Mouse (Mus musculus): ENCODE data around the gene S1pr5. TPM values are rescaled to one million over a fixed set of nuclear protein-coding genes. Genes with fewer than 3 reads are reported as not detected.
A peak's percentile ranks its signal among the peaks of the same experiment; 100 is the strongest.

S1pr5 gene
- polyA plus RNA-seq, 1 experiment from 2014 or later: 0.10 TPM

- 18% methylated on average over 7 of the region's 7 CpGs for WGBS
- ATAC-seq (ENCODE audit: insufficient number of reproducible peaks, low FRiP score): peak; percentile 56; the same call in 1 of the 2 replicates
- Histone ChIP-seq H3K4me1 (replicated peaks) (peaks cover 11% of the 10 kb centered on the region), H3K9me3 (replicated peaks) (peaks cover 5% of the 10 kb centered on the region; the same call in 1 of the 2 replicates), H3K36me3 (no peaks in the 10 kb centered on the region), H3K27me3 (replicated peaks) (0 out of 2 replicates have a peak, but pooled peaks cover 6% of the 10 kb centered on the region), H3K27ac (ENCODE audit: poor library complexity, severe bottlenecking) (peak overlapping the region; percentile 57; the same call in 1 of the 2 replicates), H3K4me3 (no peak overlapping the region), H3K4me2 (peak overlapping the region; percentile 58; the same call in 1 of the 2 replicates), H3K9ac (no peak overlapping the region)
Observed at GRCm38 (mm10) chr9:21221383-21221929, 26.8 kb downstream of the S1pr5 start.

GRCm38 (mm10) chr9:21220490-21221382 is 27.5 kb downstream of the S1pr5 start:
- H3K4me1 ChIP-seq (replicated peaks): peaks cover 12% of the 10 kb centered on the region
- H3K9me3 ChIP-seq (replicated peaks): peaks cover 5% of the 10 kb centered on the region; the same call in 1 of the 2 replicates
- peak overlapping the region; percentile 39; the same call in 1 of the 2 replicates for H3K9ac ChIP-seq
- peak; percentile 90 for ATAC-seq (ENCODE audit: insufficient number of reproducible peaks, low FRiP score)
- peak overlapping the region; percentile 20 for H3K4me3 ChIP-seq
- H3K27ac ChIP-seq (ENCODE audit: poor library complexity, severe bottlenecking): peak overlapping the region; percentile 57
- WGBS: 4% methylated on average over 21 of the region's 21 CpGs
- 0 out of 2 replicates have a peak, but pooled peaks cover 6% of the 10 kb centered on the region for H3K27me3 ChIP-seq (replicated peaks)
- H3K36me3 ChIP-seq: no peaks in the 10 kb centered on the region
- H3K4me2 ChIP-seq: peak overlapping the region; percentile 58

DNA sequence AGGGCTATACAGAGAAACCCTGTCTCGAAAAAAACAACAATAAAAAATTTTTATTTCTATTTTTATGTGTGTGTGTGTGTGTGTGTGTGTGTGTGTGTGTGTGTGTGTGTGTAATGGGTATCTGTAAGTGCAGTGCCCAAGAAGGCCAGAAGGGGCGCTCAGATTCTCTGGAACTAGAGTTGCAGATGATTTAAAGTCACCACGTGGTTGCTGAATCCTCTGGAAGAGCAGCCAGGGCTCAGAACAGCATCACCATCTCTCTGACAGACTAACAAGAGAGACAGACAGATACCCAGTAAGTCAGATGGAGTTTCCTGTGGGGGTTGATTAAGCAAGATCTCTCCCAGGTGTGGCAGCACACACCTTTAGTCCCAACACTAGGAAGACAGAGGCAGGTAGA is 28.4 kb downstream of the S1pr5 start:
- ATAC-seq (ENCODE audit: insufficient number of reproducible peaks, low FRiP score): no peak
- WGBS: 44% methylated on average over 3 of the region's 3 CpGs

GRCm38 (mm10) chr9:21216050-21216841 is 32.0 kb downstream of the S1pr5 start:
- Histone ChIP-seq H3K27ac (ENCODE audit: poor library complexity, severe bottlenecking) (no peak overlapping the region), H3K27me3 (replicated peaks) (0 out of 2 replicates have a peak, but pooled peaks cover 6% of the 10 kb centered on the region), H3K4me2 (no peak overlapping the region), H3K4me1 (replicated peaks) (peaks cover 10% of the 10 kb centered on the region), H3K4me3 (no peak overlapping the region), H3K36me3 (peaks cover 6% of the 10 kb centered on the region; the same call in 1 of the 2 replicates), H3K9me3 (replicated peaks) (no peaks in the 10 kb centered on the region; the same call in 1 of the 2 replicates), H3K9ac (no peak overlapping the region)
- WGBS: 72% methylated on average over 25 of the region's 25 CpGs
- no peak for ATAC-seq (ENCODE audit: insufficient number of reproducible peaks, low FRiP score)

More for the DNA sequence above, 28.4 kb downstream of the S1pr5 start:
- Histone ChIP-seq H3K9me3 (replicated peaks) (peaks cover 5% of the 10 kb centered on the region; the same call in 1 of the 2 replicates), H3K4me3 (no peak overlapping the region), H3K4me2 (no peak overlapping the region), H3K9ac (no peak overlapping the region), H3K36me3 (no peaks in the 10 kb centered on the region), H3K4me1 (replicated peaks) (peaks cover 12% of the 10 kb centered on the region), H3K27ac (ENCODE audit: poor library complexity, severe bottlenecking) (no peak overlapping the region), H3K27me3 (replicated peaks) (0 out of 2 replicates have a peak, but pooled peaks cover 6% of the 10 kb centered on the region)

- H3K4me1 ChIP-seq (replicated peaks): 0 out of 2 replicates have a peak, but pooled peaks cover 4% of the 10 kb centered on the region
- H3K4me3 ChIP-seq: no peak overlapping the region
- H3K27ac ChIP-seq (ENCODE audit: poor library complexity, severe bottlenecking): no peak overlapping the region
- peaks cover 13% of the 10 kb centered on the region; the same call in 1 of the 2 replicates for H3K36me3 ChIP-seq
- H3K9ac ChIP-seq: no peak overlapping the region
- WGBS: 43% methylated on average over 7 of the region's 7 CpGs
- H3K9me3 ChIP-seq (replicated peaks): no peaks in the 10 kb centered on the region
- no peak overlapping the region for H3K4me2 ChIP-seq
- H3K27me3 ChIP-seq (replicated peaks): 0 out of 2 replicates have a peak, but pooled peaks cover 6% of the 10 kb centered on the region
- ATAC-seq (ENCODE audit: insufficient number of reproducible peaks, low FRiP score): no peak; the same call in 1 of the 2 replicates
Observed at GRCm38 (mm10) chr9:21213617-21214190, 34.5 kb downstream of the S1pr5 start.

GRCm38 (mm10) chr9:21211624-21212023 is 36.6 kb downstream of the S1pr5 start:
- Histone ChIP-seq H3K4me2 (no peak overlapping the region), H3K27me3 (replicated peaks) (no peaks in the 10 kb centered on the region), H3K27ac (ENCODE audit: poor library complexity, severe bottlenecking) (no peak overlapping the region), H3K36me3 (peaks cover 22% of the 10 kb centered on the region; the same call in 1 of the 2 replicates), H3K9me3 (replicated peaks) (no peaks in the 10 kb centered on the region), H3K4me1 (replicated peaks) (0 out of 2 replicates have a peak, but pooled peaks cover 3% of the 10 kb centered on the region), H3K4me3 (no peak overlapping the region), H3K9ac (no peak overlapping the region)
- no peak for ATAC-seq (ENCODE audit: insufficient number of reproducible peaks, low FRiP score)
- 85% methylated on average over 7 of the region's 7 CpGs for WGBS

DNA sequence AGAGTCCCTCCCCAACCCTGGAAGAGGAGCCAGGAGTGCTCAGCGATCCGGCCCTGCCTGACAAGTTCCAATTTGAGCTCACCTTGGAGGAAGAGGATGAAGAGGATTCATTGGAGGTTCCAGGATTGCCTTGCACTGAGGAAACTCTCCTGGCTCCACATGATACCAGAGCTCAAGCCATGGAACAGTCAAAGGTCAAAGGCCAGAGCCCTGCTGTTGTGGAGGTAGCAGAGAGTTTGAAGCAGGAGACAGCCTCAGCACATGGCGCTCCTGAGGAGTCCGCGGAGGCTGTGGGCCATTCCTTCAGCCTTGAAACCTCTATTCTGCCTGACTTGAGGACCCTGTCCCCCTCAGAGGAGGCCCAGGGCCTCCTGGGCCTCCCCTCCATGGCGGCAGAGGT is 37.4 kb downstream of the S1pr5 start:
- Histone ChIP-seq H3K27me3 (replicated peaks) (no peaks in the 10 kb centered on the region), H3K4me2 (no peak overlapping the region), H3K27ac (ENCODE audit: poor library complexity, severe bottlenecking) (no peak overlapping the region), H3K36me3 (peaks cover 29% of the 10 kb centered on the region; the same call in 1 of the 2 replicates), H3K9me3 (replicated peaks) (no peaks in the 10 kb centered on the region), H3K4me1 (replicated peaks) (no peaks in the 10 kb centered on the region), H3K4me3 (no peak overlapping the region), H3K9ac (no peak overlapping the region)
- WGBS: 75% methylated on average over 6 of the region's 6 CpGs
- no peak for ATAC-seq (ENCODE audit: insufficient number of reproducible peaks, low FRiP score)

DNA sequence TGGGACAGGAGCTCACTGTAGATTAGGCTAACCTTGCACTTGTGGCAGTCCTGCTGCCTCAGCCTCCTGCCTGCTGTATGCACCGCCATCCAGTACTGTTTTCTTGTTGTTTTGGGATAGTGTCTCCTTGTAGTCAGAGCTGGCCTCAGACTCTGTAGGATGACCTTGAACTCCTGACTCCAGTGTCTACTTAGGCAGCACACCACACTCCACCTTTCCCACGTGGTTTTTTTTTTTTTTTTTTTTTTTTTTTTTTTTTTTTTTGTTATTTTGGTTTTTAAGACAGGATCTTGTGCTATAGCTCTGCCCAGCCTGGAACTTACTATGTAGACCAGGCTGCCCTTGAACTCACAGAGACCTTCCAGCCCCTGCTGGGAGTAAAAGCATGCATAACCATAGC is 39.6 kb downstream of the S1pr5 start:
- Histone ChIP-seq H3K36me3 (peaks cover 42% of the 10 kb centered on the region), H3K9me3 (replicated peaks) (no peaks in the 10 kb centered on the region), H3K4me2 (no peak overlapping the region), H3K4me3 (no peak overlapping the region), H3K27me3 (replicated peaks) (no peaks in the 10 kb centered on the region), H3K4me1 (replicated peaks) (peaks cover 9% of the 10 kb centered on the region; the same call in 1 of the 2 replicates), H3K9ac (no peak overlapping the region), H3K27ac (ENCODE audit: poor library complexity, severe bottlenecking) (no peak overlapping the region)
- WGBS: 62% methylated on average over 2 of the region's 2 CpGs
- no peak for ATAC-seq (ENCODE audit: insufficient number of reproducible peaks, low FRiP score)

DNA sequence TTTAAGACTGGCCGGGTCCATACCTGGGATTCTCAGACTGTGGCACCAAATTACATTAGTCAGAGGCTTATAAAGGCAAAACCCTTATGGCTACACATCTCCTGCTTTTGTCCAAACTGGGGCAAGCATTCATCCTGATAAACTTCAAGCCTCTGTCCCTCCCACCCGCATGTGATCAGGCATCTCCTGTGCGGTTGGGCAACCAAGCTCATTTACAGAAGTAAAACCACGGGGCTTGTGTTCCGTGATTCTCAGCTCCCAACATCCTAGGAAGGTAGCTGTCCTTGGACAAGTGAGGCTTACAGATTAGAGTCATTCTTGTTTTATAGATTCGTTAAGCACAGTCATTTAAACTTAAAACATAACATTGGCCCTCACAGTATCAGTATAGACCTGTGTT is 41.4 kb downstream of the S1pr5 start:
- ATAC-seq (ENCODE audit: insufficient number of reproducible peaks, low FRiP score): no peak
- H3K9ac ChIP-seq: no peak overlapping the region
- no peaks in the 10 kb centered on the region for H3K9me3 ChIP-seq (replicated peaks)
- no peak overlapping the region for H3K4me2 ChIP-seq
- no peak overlapping the region for H3K27ac ChIP-seq (ENCODE audit: poor library complexity, severe bottlenecking)
- no peaks in the 10 kb centered on the region for H3K27me3 ChIP-seq (replicated peaks)
- H3K36me3 ChIP-seq: peaks cover 46% of the 10 kb centered on the region
- H3K4me1 ChIP-seq (replicated peaks): peaks cover 9% of the 10 kb centered on the region; the same call in 1 of the 2 replicates
- no peak overlapping the region for H3K4me3 ChIP-seq
- WGBS: 85% methylated on average over 6 of the region's 6 CpGs

GRCm38 (mm10) chr9:21204528-21205272 is 43.5 kb downstream of the S1pr5 start:
- H3K27me3 ChIP-seq (replicated peaks): no peaks in the 10 kb centered on the region
- H3K9me3 ChIP-seq (replicated peaks): no peaks in the 10 kb centered on the region
- peaks cover 9% of the 10 kb centered on the region; the same call in 1 of the 2 replicates for H3K4me1 ChIP-seq (replicated peaks)
- H3K9ac ChIP-seq: peak overlapping the region; percentile 37
- WGBS: 10% methylated on average over 23 of the region's 23 CpGs
- H3K36me3 ChIP-seq: peaks cover 53% of the 10 kb centered on the region
- H3K4me2 ChIP-seq: peak overlapping the region; percentile 62
- H3K27ac ChIP-seq (ENCODE audit: poor library complexity, severe bottlenecking): no peak overlapping the region
- peak overlapping the region; percentile 32 for H3K4me3 ChIP-seq
- ATAC-seq (ENCODE audit: insufficient number of reproducible peaks, low FRiP score): peak; percentile 72
